Mouse (Mus musculus): Measurements from ENCODE around the gene Rph3al. TPM values are rescaled to one million over a fixed set of nuclear protein-coding genes. Genes with fewer than 3 reads are reported as not detected.

Rph3al gene
- polyA plus RNA-seq, 1 experiment from 2014 or later = 12.7 TPM

GRCm38 (mm10) chr11:75835587-75836239, 102.5 kb downstream of the Rph3al start:
- no peak overlapping the region for H3K9ac ChIP-seq
- H3K4me3 ChIP-seq (replicated peaks) = no peak overlapping the region
- no peak overlapping the region for H3K27ac ChIP-seq
- H3K4me2 ChIP-seq = no peak overlapping the region
- ATAC-seq (ENCODE audit: insufficient read depth, low FRiP score, low read depth) = no peak
- H3K4me1 ChIP-seq = no peaks in the 10 kb centered on the region; the same call in 1 of the 2 replicates
- no peaks in the 10 kb centered on the region for H3K27me3 ChIP-seq (replicated peaks)
- 72% methylated on average over 11 of the region's 11 CpGs for WGBS
- no peaks in the 10 kb centered on the region for H3K36me3 ChIP-seq
- no peaks in the 10 kb centered on the region for H3K9me3 ChIP-seq

GRCm38 (mm10) chr11:75833081-75833480, 105.1 kb downstream of the Rph3al start:
- H3K36me3 ChIP-seq = no peaks in the 10 kb centered on the region
- H3K9ac ChIP-seq = no peak overlapping the region
- H3K27ac ChIP-seq = no peak overlapping the region
- no peak for ATAC-seq (ENCODE audit: insufficient read depth, low FRiP score, low read depth)
- 58% methylated on average over 6 of the region's 6 CpGs for WGBS
- no peak overlapping the region for H3K4me2 ChIP-seq
- no peaks in the 10 kb centered on the region for H3K9me3 ChIP-seq
- H3K27me3 ChIP-seq (replicated peaks) = no peaks in the 10 kb centered on the region
- H3K4me3 ChIP-seq (replicated peaks) = no peak overlapping the region
- H3K4me1 ChIP-seq = no peaks in the 10 kb centered on the region

GRCm38 (mm10) chr11:75830386-75830785, 107.8 kb downstream of the Rph3al start:
- Histone ChIP-seq H3K27me3 (replicated peaks) (no peaks in the 10 kb centered on the region), H3K4me2 (no peak overlapping the region), H3K9ac (no peak overlapping the region), H3K36me3 (no peaks in the 10 kb centered on the region), H3K4me1 (no peaks in the 10 kb centered on the region), H3K9me3 (no peaks in the 10 kb centered on the region), H3K4me3 (replicated peaks) (no peak overlapping the region), H3K27ac (no peak overlapping the region)
- ATAC-seq (ENCODE audit: insufficient read depth, low FRiP score, low read depth) = no peak
- WGBS = 86% methylated on average over 3 of the region's 3 CpGs

DNA sequence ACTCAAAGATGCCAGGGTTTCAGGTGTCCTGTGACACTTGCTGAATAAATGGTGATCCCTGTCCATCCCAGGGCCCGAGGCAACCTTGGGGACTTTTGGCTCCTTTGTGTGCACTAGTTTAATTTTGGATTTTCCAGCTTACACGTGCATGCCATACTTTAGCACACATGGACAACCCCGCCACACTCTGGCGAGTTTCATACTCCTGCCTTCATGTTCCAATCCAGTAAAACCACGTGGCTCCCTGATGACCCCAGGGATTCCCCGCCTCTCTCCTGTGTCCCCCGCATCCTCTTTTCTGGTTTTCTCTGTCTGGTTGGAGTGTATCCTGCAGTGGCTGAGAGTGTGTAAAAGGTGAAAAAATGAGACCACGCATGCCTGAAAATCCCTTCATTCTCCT, 110.8 kb downstream of the Rph3al start:
- no peak for ATAC-seq (ENCODE audit: insufficient read depth, low FRiP score, low read depth)
- WGBS = 77% methylated on average over 8 of the region's 8 CpGs
- no peak overlapping the region for H3K9ac ChIP-seq

GRCm38 (mm10) chr11:75823506-75823905, 114.7 kb downstream of the Rph3al start:
- H3K27me3 ChIP-seq (replicated peaks) = no peaks in the 10 kb centered on the region
- H3K4me1 ChIP-seq = no peaks in the 10 kb centered on the region
- no peak overlapping the region for H3K4me3 ChIP-seq (replicated peaks)
- WGBS = 44% methylated on average over 7 of the region's 7 CpGs
- H3K9me3 ChIP-seq = no peaks in the 10 kb centered on the region
- no peak for ATAC-seq (ENCODE audit: insufficient read depth, low FRiP score, low read depth)
- no peak overlapping the region for H3K27ac ChIP-seq
- H3K4me2 ChIP-seq = no peak overlapping the region
- H3K9ac ChIP-seq = no peak overlapping the region
- no peaks in the 10 kb centered on the region for H3K36me3 ChIP-seq

More for the DNA sequence above, 110.8 kb downstream of the Rph3al start:
- Histone ChIP-seq H3K27me3 (replicated peaks) (no peaks in the 10 kb centered on the region), H3K4me3 (replicated peaks) (no peak overlapping the region), H3K36me3 (no peaks in the 10 kb centered on the region), H3K27ac (no peak overlapping the region), H3K4me2 (no peak overlapping the region), H3K9me3 (no peaks in the 10 kb centered on the region), H3K4me1 (no peaks in the 10 kb centered on the region)

- peaks cover 23% of the 10 kb centered on the region for H3K4me1 ChIP-seq
- no peaks in the 10 kb centered on the region for H3K27me3 ChIP-seq (replicated peaks)
- H3K4me2 ChIP-seq = no peak overlapping the region
- H3K9ac ChIP-seq = no peak overlapping the region
- no peaks in the 10 kb centered on the region for H3K36me3 ChIP-seq
- H3K27ac ChIP-seq = peak overlapping the region; percentile 96
- ATAC-seq (ENCODE audit: insufficient read depth, low FRiP score, low read depth) = no peak
- no peaks in the 10 kb centered on the region for H3K9me3 ChIP-seq
- 53% methylated on average over 10 of the region's 10 CpGs for WGBS
- H3K4me3 ChIP-seq (replicated peaks) = no peak overlapping the region
Measured at GRCm38 (mm10) chr11:75813085-75813484, 125.1 kb downstream of the Rph3al start.

DNA sequence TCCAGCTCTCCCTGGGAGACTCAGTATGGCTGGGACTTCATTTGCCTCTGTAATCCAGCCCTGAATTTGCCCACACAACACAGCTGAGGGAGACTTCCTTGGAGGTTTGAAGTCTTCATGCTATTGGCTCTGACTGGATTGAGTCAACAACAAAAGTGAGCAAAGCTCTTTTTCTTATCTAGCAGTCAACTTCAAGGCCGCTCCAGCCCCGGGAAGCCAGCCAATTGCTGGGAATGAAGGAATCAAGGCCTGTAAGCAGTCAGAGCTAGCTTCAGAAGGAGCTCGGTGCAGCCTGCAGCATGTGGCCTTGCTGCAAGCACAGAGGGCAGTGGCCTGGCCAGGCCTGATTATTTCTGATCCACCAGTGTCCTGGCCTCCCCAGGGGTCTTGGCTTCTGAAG, 126.3 kb downstream of the Rph3al start:
- H3K9ac ChIP-seq = no peak overlapping the region
- H3K36me3 ChIP-seq = no peaks in the 10 kb centered on the region
- peak; percentile 89 for ATAC-seq (ENCODE audit: insufficient read depth, low FRiP score, low read depth)

DNA sequence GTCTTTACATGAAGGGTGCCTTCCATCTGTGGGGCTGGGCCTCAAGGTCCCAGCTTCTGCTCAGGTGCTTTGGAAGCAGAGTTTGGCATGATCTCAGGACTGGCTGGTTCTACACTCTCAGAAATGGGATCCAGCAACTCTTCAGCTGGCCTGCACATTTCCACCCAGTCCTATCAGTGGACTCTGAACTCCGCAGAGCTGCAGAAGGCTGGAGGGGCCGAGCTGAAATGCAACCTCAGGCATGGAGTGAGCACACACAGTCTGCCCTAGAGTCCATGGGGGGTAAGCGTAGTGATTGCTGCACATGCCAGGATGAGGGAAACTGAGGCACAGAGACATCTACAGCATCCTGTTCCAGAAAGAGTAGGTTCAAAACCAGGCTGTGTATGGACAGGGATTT, 127.7 kb downstream of the Rph3al start:
- Histone ChIP-seq H3K27ac (peak overlapping the region; percentile 44; the same call in 1 of the 2 replicates), H3K9ac (no peak overlapping the region), H3K9me3 (no peaks in the 10 kb centered on the region), H3K4me2 (no peak overlapping the region), H3K4me3 (replicated peaks) (no peak overlapping the region), H3K27me3 (replicated peaks) (no peaks in the 10 kb centered on the region), H3K36me3 (no peaks in the 10 kb centered on the region), H3K4me1 (peaks cover 30% of the 10 kb centered on the region)
- WGBS = 84% methylated on average over 3 of the region's 3 CpGs
- ATAC-seq (ENCODE audit: insufficient read depth, low FRiP score, low read depth) = no peak

More for the DNA sequence above, 126.3 kb downstream of the Rph3al start:
- H3K4me2 ChIP-seq = peak overlapping the region; percentile 23; the same call in 1 of the 2 replicates
- H3K9me3 ChIP-seq = no peaks in the 10 kb centered on the region
- H3K27me3 ChIP-seq (replicated peaks) = no peaks in the 10 kb centered on the region
- H3K27ac ChIP-seq = peak overlapping the region; percentile 96
- H3K4me1 ChIP-seq = peaks cover 30% of the 10 kb centered on the region
- WGBS = 1% methylated on average over 3 of the region's 3 CpGs
- no peak overlapping the region for H3K4me3 ChIP-seq (replicated peaks)

DNA sequence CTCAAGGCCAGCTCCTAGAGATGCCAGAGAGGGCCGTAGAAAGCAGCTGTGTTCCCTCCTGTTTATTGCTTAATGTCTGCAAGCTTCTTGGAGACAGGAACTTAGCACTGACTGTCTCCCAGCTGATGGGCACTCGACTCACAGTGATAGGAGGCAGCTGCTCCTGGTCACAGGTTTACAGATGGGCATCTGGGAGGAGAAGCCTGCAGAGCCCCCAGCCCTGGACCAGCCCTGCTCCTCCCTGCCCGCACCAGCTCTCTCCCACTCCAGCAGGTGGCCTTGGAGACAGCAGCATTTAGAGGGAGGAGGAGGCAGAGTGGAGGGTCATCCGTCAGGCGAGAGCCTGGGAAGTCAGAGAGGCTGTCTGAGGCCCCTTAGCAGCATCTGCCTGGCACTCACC, 130.7 kb downstream of the Rph3al start:
- Histone ChIP-seq H3K9ac (no peak overlapping the region), H3K27ac (0 out of 2 replicates have a peak overlapping the region, but pooled peaks have one; percentile 31), H3K4me2 (no peak overlapping the region), H3K4me3 (replicated peaks) (no peak overlapping the region), H3K27me3 (replicated peaks) (no peaks in the 10 kb centered on the region), H3K36me3 (no peaks in the 10 kb centered on the region), H3K9me3 (no peaks in the 10 kb centered on the region), H3K4me1 (peaks cover 18% of the 10 kb centered on the region)
- WGBS = 32% methylated on average over 5 of the region's 5 CpGs
- no peak for ATAC-seq (ENCODE audit: insufficient read depth, low FRiP score, low read depth)

DNA sequence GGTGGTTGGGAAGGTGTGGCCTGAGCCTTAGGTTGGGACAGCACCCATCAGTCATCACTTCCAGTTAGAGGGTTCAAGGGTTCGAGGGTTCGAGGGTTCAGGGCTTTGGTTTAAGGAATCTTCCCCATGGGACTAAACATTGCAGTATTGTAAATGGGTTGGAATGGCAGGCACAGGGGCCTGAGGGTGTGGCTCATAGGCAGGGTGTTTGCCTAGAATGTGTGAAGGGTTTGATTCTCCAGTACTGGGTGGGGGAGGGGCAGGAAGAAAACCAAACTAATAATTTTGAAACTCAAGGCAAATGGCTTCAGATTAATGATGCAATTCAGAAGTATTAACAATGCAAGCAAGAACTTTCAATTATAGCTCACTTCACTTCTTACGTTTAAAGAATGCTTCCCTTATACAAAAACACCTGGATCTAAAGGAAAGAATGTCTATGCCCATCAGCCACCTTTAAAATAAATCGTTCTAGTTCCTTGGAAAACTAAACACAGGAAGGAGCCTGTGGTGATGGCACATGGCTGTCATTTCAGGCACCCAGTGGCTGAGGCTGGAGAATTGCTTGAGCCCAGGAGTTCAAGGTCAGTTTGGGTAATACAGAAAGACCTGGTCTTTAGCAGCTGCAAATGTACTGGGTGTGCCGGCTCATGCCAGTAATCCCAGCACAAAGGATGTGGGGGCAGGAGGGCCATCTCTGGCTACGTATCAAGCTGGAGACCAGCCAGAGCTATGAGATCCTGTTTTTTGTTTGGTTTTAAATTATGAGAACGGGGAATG, 136.3 kb downstream of the Rph3al start:
- H3K4me2 ChIP-seq = no peak overlapping the region
- 0 out of 2 replicates have a peak, but pooled peaks cover 6% of the 10 kb centered on the region for H3K27me3 ChIP-seq (replicated peaks)
- H3K36me3 ChIP-seq = no peaks in the 10 kb centered on the region
- no peak overlapping the region for H3K27ac ChIP-seq
- ATAC-seq (ENCODE audit: insufficient read depth, low FRiP score, low read depth) = no peak
- WGBS = 59% methylated on average over 7 of the region's 7 CpGs
- H3K9me3 ChIP-seq = no peaks in the 10 kb centered on the region
- no peak overlapping the region for H3K9ac ChIP-seq
- no peaks in the 10 kb centered on the region; the same call in 1 of the 2 replicates for H3K4me1 ChIP-seq
- H3K4me3 ChIP-seq (replicated peaks) = no peak overlapping the region

DNA sequence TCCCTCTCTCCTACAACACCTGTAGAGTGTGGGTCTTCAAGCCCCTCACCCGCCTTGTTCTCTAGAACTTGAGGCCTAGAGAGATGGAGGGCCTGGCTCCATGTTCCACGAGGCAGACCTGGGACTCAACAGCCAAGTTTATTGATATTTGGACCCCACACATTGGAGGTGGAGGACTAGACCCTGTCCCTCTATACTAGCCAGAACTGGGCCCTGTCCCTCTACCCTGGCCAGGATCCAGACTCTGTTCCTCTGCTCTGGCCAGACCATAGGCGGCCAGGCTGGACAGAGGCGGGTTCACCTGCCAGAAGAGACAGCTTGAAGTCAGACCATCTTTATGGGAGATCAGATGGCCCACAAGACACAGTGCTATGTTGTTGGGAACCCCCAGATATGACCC, 136.9 kb downstream of the Rph3al start:
- ATAC-seq (ENCODE audit: insufficient read depth, low FRiP score, low read depth) = no peak
- no peaks in the 10 kb centered on the region for H3K9me3 ChIP-seq

More for the DNA sequence above, 136.9 kb downstream of the Rph3al start:
- no peak overlapping the region for H3K4me3 ChIP-seq (replicated peaks)
- no peaks in the 10 kb centered on the region; the same call in 1 of the 2 replicates for H3K4me1 ChIP-seq
- no peak overlapping the region for H3K27ac ChIP-seq
- no peak overlapping the region for H3K4me2 ChIP-seq
- H3K27me3 ChIP-seq (replicated peaks) = 0 out of 2 replicates have a peak, but pooled peaks cover 6% of the 10 kb centered on the region
- WGBS = 80% methylated on average over 4 of the region's 4 CpGs
- H3K36me3 ChIP-seq = no peaks in the 10 kb centered on the region
- H3K9ac ChIP-seq = no peak overlapping the region
